Mouse (Mus musculus) cortical plate, adult 2 months (tissue): Measurements from ENCODE around the gene Vps39.

ENCODE experiments used
- CTCF ChIP-seq: fragments of 200-500 bp; IDR thresholded peaks from 2 replicates; pipeline ENCODE4 v1.5.1; 2011; ENCODE audit warnings: mild to moderate bottlenecking, control low read depth, low read length; ENCODE audit not compliant: insufficient read depth; ENCODE audit errors: extremely low read depth
- POLR2A ChIP-seq: fragments of 200-500 bp; IDR thresholded peaks from 2 replicates; pipeline ENCODE4 v1.6.1; 2011; ENCODE audit warnings: mild to moderate bottlenecking, low read length, control low read depth; ENCODE audit not compliant: insufficient read depth; ENCODE audit errors: extremely low read depth

DNA sequence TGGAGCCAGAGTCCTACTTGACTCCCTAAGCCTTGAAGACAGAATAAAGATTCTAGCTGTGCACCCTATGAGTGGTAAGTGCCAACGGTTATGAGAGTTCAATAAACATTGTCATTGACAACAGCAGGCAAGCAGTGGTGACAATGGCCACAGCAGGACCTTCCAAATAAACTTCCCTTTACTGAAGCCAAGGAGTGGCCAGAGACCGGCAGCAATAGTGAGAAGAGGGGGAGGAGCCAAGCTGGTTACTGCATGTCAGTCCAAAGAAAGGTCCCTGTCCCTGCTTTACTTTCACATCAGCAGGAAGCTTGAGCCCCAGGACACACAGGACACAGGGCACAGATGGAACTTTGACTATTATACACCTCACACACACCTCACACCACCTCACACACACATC, 56.8 kb downstream of the Vps39 start:
- TF ChIP-seq CTCF (no peak), POLR2A (no peak)
